Mouse (Mus musculus): ENCODE measurements around the gene Baz2b.
A peak's percentile ranks its signal among the peaks of the same experiment; 100 is the strongest.

Baz2b gene

DNA sequence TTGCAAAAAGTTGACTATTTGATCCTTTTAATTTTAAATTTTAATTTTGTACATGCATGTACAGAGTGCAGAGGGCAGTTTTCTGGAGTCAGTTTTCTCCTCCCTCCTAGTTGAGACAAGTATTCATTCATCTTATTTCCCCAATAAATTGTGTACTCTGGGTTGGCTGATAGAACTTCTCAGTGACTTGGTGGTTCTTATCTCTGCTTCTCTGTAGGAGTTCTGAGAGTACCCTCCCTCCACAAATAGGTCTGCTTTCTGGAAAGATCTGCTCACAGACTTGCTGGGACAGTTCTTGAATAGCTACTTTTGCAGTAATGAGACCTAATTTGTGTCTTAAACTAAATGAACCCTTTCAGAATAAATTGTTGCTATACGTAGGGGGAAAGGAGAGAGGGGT, 18.8 kb upstream of the Baz2b start:
- Histone ChIP-seq H3K4me3 (replicated peaks; ENCODE audit: low read length) (no peak overlapping the region), H3K9me3 (ENCODE audit: low read length) (no peaks in the 10 kb centered on the region), H3K36me3 (ENCODE audit: insufficient read depth, low read length) (peaks cover 48% of the 10 kb centered on the region), H3K4me1 (replicated peaks; ENCODE audit: low read depth, low read length) (peaks cover 71% of the 10 kb centered on the region), H3K27me3 (ENCODE audit: insufficient read depth, low read length) (no peaks in the 10 kb centered on the region)
- no peak for TF ChIP-seq POU5F1 (IDR thresholded peaks at IDR 0.05; ENCODE audit: borderline replicate concordance, low read length)
- TF ChIP-seq NANOG (IDR thresholded peaks at IDR 0.05; ENCODE audit: borderline replicate concordance, low read length), result no peak
- TF ChIP-seq CTCF (conservative IDR thresholded peaks at IDR 0.05; ENCODE audit: low read length), result no peak

DNA sequence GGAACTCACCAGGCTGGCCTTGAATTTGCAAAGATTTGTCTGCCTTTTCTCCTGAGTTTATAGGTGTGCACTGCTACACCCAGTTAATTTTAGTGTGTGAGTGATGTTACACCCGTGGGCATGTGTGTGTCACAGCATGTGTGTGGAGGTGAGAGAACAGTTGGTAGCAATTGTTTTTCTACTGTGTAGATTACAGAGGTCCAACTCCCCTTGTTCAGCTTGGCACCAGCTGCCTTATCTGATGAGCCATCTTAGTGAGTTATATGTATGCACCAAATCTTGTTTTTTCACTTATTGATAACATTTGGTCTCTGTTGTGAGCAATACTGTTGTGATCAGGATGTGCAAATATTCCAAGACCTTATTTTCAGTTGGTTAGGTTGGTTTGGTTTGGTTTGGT, 13.8 kb upstream of the Baz2b start:
- peaks cover 18% of the 10 kb centered on the region for H3K36me3 ChIP-seq (ENCODE audit: insufficient read depth, low read length)
- H3K9me3 ChIP-seq (ENCODE audit: low read length), result no peaks in the 10 kb centered on the region
- H3K4me3 ChIP-seq (replicated peaks; ENCODE audit: low read length), result no peak overlapping the region
- H3K27me3 ChIP-seq (ENCODE audit: insufficient read depth, low read length), result no peaks in the 10 kb centered on the region
- TF ChIP-seq NANOG (IDR thresholded peaks at IDR 0.05; ENCODE audit: borderline replicate concordance, low read length), result no peak
- no peak for TF ChIP-seq POU5F1 (IDR thresholded peaks at IDR 0.05; ENCODE audit: borderline replicate concordance, low read length)
- no peak for TF ChIP-seq CTCF (conservative IDR thresholded peaks at IDR 0.05; ENCODE audit: low read length)
- peaks cover 71% of the 10 kb centered on the region for H3K4me1 ChIP-seq (replicated peaks; ENCODE audit: low read depth, low read length)

DNA sequence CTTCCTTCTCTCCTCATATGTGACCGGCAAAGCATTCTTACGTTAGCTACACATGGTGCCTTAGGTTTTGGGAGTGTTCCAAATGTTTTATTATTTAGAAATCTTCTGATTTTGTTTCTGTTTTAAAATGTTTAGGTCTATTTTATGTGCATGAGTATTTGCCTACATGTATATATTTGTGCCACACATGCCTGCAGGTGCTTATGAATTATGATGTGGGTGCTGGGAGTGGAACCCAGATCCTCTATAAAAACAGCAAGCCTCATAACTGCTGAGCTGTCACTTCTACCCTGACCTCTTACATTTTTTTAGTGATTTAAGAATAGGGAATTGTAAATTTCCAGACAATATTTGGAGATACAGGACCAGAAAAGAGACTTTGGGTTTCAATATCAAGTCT, 12.3 kb upstream of the Baz2b start:
- Histone ChIP-seq H3K9me3 (ENCODE audit: low read length) (no peaks in the 10 kb centered on the region), H3K36me3 (ENCODE audit: insufficient read depth, low read length) (peaks cover 29% of the 10 kb centered on the region), H3K27me3 (ENCODE audit: insufficient read depth, low read length) (no peaks in the 10 kb centered on the region), H3K4me1 (replicated peaks; ENCODE audit: low read depth, low read length) (peaks cover 73% of the 10 kb centered on the region), H3K4me3 (replicated peaks; ENCODE audit: low read length) (no peak overlapping the region)
- no peak for TF ChIP-seq POU5F1 (IDR thresholded peaks at IDR 0.05; ENCODE audit: borderline replicate concordance, low read length)
- TF ChIP-seq CTCF (conservative IDR thresholded peaks at IDR 0.05; ENCODE audit: low read length), result no peak
- no peak for TF ChIP-seq NANOG (IDR thresholded peaks at IDR 0.05; ENCODE audit: borderline replicate concordance, low read length)

DNA sequence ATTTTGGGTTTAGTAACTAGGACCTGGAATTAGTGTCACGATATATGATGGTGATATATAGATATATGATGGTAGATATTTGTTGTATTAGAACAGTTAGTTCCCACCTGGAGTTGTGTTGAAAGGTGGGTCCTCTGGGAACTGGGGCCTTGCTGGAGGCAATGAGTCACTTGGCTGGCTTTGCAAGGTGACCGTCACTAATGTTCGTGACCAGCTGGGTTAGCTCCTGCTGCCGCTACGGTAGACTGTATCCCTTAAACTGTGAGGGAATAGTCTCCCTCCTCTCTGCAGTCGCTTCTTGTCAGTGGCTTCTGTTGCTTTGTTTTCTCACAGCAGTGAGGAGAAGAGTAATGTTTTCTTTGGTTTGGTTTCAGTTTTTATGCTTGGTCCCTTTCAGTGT, 11.6 kb upstream of the Baz2b start:
- no peaks in the 10 kb centered on the region for H3K9me3 ChIP-seq (ENCODE audit: low read length)
- peaks cover 36% of the 10 kb centered on the region for H3K36me3 ChIP-seq (ENCODE audit: insufficient read depth, low read length)
- H3K4me1 ChIP-seq (replicated peaks; ENCODE audit: low read depth, low read length), result peaks cover 78% of the 10 kb centered on the region
- no peaks in the 10 kb centered on the region for H3K27me3 ChIP-seq (ENCODE audit: insufficient read depth, low read length)
- no peak overlapping the region for H3K4me3 ChIP-seq (replicated peaks; ENCODE audit: low read length)
- TF ChIP-seq CTCF (conservative IDR thresholded peaks at IDR 0.05; ENCODE audit: low read length) (no peak), POU5F1 (IDR thresholded peaks at IDR 0.05; ENCODE audit: borderline replicate concordance, low read length) (no peak), NANOG (IDR thresholded peaks at IDR 0.05; ENCODE audit: borderline replicate concordance, low read length) (no peak)

DNA sequence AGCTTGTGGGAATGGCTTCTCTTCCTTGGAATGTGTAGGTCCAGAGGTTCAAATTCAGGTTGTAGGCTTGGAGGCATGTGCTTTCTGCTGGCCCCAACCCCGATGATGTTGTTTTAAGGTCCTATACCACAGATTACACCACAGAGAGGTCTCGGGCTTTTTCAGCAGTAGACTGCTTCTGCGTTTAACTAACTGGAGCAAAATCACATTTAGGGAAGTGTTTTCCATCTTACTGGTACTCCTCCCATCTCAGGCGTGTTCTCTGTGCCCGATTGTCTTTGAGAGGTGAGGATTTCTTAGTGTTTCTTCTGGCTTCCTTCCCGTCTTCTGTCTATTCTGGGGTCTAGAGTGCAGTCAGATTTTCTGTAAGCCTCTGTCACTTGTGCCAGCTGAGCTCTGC, 8.0 kb upstream of the Baz2b start:
- no peak for TF ChIP-seq POU5F1 (IDR thresholded peaks at IDR 0.05; ENCODE audit: borderline replicate concordance, low read length)
- TF ChIP-seq NANOG (IDR thresholded peaks at IDR 0.05; ENCODE audit: borderline replicate concordance, low read length), result no peak
- no peak for TF ChIP-seq CTCF (conservative IDR thresholded peaks at IDR 0.05; ENCODE audit: low read length)
- peaks cover 89% of the 10 kb centered on the region for H3K4me1 ChIP-seq (replicated peaks; ENCODE audit: low read depth, low read length)

DNA sequence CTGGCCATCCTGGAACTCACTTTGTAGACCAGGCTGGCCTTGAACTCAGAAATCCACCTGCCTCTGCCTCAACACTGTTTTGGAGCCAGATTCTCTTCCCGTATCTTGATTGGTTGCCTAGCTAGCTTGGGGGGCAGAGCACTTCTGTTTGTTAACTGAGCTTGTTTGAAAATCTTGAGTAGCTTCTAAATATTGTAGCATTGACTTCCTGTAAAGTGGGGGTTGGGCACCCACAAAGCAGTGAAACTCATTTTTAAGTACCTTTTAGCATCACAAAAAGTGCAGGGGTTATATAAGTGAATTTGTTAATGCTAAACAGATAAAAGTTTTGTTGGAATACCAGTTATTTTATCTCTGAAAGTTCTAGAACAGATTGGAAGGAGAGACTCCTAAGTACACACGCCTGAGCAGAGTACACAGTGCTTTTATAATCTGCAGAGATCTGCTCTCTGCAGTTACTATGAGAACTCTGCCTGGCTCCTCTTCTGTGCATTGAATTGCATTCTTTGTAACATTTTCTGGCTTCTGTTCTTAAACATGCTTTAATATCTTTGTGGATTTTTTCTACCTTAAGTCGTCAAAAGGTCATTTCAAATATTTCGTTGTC, 7.0 kb upstream of the Baz2b start:
- H3K4me1 ChIP-seq (replicated peaks; ENCODE audit: low read depth, low read length), result peaks cover 94% of the 10 kb centered on the region
- no peaks in the 10 kb centered on the region for H3K9me3 ChIP-seq (ENCODE audit: low read length)
- TF ChIP-seq NANOG (IDR thresholded peaks at IDR 0.05; ENCODE audit: borderline replicate concordance, low read length) (no peak), POU5F1 (IDR thresholded peaks at IDR 0.05; ENCODE audit: borderline replicate concordance, low read length) (no peak), CTCF (conservative IDR thresholded peaks at IDR 0.05; ENCODE audit: low read length) (no peak)
- H3K36me3 ChIP-seq (ENCODE audit: insufficient read depth, low read length), result peaks cover 68% of the 10 kb centered on the region
- no peak overlapping the region for H3K4me3 ChIP-seq (replicated peaks; ENCODE audit: low read length)
- no peaks in the 10 kb centered on the region for H3K27me3 ChIP-seq (ENCODE audit: insufficient read depth, low read length)

More for the DNA sequence above, 8.0 kb upstream of the Baz2b start:
- Histone ChIP-seq H3K9me3 (ENCODE audit: low read length) (no peaks in the 10 kb centered on the region), H3K27me3 (ENCODE audit: insufficient read depth, low read length) (no peaks in the 10 kb centered on the region), H3K4me3 (replicated peaks; ENCODE audit: low read length) (no peak overlapping the region), H3K36me3 (ENCODE audit: insufficient read depth, low read length) (peaks cover 59% of the 10 kb centered on the region)

DNA sequence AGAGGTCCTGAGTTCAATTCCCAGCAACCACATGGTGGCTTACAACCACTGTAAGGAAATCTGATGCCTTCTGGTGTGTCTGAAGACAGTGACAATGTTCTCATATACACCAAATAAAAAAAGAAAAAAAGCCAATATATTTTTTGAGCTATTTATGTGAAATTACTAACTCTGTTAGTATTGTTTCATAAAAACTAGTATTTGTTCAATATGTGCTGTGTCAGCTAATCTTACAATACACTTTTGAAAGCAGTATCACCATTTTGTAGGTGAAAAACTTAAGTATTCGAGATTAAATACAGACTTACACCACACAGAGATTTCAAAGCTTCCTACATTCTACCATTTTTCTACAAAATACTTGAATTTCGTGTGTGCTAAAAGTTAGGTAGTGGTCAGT, 5.0 kb upstream of the Baz2b start:
- Histone ChIP-seq H3K36me3 (ENCODE audit: insufficient read depth, low read length) (peaks cover 74% of the 10 kb centered on the region), H3K9me3 (ENCODE audit: low read length) (no peaks in the 10 kb centered on the region), H3K4me3 (replicated peaks; ENCODE audit: low read length) (no peak overlapping the region), H3K4me1 (replicated peaks; ENCODE audit: low read depth, low read length) (peaks cover 86% of the 10 kb centered on the region), H3K27me3 (ENCODE audit: insufficient read depth, low read length) (no peaks in the 10 kb centered on the region)
- TF ChIP-seq POU5F1 (IDR thresholded peaks at IDR 0.05; ENCODE audit: borderline replicate concordance, low read length), result no peak
- TF ChIP-seq CTCF (conservative IDR thresholded peaks at IDR 0.05; ENCODE audit: low read length), result no peak
- TF ChIP-seq NANOG (IDR thresholded peaks at IDR 0.05; ENCODE audit: borderline replicate concordance, low read length), result no peak

DNA sequence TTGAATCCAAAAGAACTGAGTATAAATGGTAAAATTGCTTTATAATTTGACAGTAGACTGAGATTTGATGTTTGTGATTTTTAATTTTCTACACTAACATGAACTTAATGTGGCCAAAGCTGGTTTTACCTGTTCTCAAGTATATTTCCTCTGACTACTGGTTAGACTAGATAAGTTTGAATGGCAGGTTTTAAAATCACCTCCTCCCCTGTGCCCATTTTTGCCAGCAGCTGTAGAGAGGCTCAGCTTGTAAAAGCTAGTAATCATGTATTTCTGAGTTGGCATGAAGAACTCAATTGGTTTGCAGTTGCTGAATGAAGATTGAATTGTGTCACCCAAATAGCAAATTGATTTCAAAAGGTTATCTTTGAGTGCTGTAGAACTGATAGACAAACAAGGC, 2.8 kb upstream of the Baz2b start:
- Histone ChIP-seq H3K9me3 (ENCODE audit: low read length) (no peaks in the 10 kb centered on the region), H3K27me3 (ENCODE audit: insufficient read depth, low read length) (no peaks in the 10 kb centered on the region), H3K36me3 (ENCODE audit: insufficient read depth, low read length) (peaks cover 59% of the 10 kb centered on the region), H3K4me1 (replicated peaks; ENCODE audit: low read depth, low read length) (peaks cover 76% of the 10 kb centered on the region), H3K4me3 (replicated peaks; ENCODE audit: low read length) (no peak overlapping the region)
- TF ChIP-seq CTCF (conservative IDR thresholded peaks at IDR 0.05; ENCODE audit: low read length), result no peak
- no peak for TF ChIP-seq POU5F1 (IDR thresholded peaks at IDR 0.05; ENCODE audit: borderline replicate concordance, low read length)
- no peak for TF ChIP-seq NANOG (IDR thresholded peaks at IDR 0.05; ENCODE audit: borderline replicate concordance, low read length)

DNA sequence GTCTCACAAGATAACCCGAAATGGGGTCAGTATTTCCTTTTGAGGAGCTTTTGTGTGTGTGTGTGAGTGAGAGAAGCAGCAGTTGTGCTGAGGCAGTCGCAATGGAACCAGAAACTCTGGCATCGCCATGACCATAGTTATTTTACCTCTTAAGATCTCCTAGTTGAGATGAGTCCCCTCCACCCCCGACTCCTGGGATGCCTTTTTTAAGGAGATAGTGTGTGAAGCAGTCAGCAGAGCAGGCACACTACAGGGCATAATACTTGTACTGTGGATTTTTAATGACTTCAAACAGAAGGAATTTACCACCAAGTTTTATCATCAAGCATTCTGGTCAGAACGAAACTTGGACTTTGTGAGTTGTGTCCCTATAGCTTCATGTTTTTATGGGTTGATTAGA, 1.2 kb upstream of the Baz2b start:
- Histone ChIP-seq H3K4me3 (replicated peaks; ENCODE audit: low read length) (peak overlapping the region; percentile 90), H3K9me3 (ENCODE audit: low read length) (no peaks in the 10 kb centered on the region), H3K36me3 (ENCODE audit: insufficient read depth, low read length) (peaks cover 49% of the 10 kb centered on the region), H3K4me1 (replicated peaks; ENCODE audit: low read depth, low read length) (peaks cover 59% of the 10 kb centered on the region), H3K27me3 (ENCODE audit: insufficient read depth, low read length) (no peaks in the 10 kb centered on the region)
- TF ChIP-seq POU5F1 (IDR thresholded peaks at IDR 0.05; ENCODE audit: borderline replicate concordance, low read length) (no peak), CTCF (conservative IDR thresholded peaks at IDR 0.05; ENCODE audit: low read length) (no peak), NANOG (IDR thresholded peaks at IDR 0.05; ENCODE audit: borderline replicate concordance, low read length) (no peak)
